Mouse (Mus musculus) spleen, postnatal 14 days (tissue): ENCODE data around the gene Sfxn4.
"Not testable (repeated sequence)": the region's sequence is repeated elsewhere in the genome, so short reads cannot be mapped to it uniquely, and the experiment has no call there.

Source experiments
- DNase-seq, 2 experiments: peaks; one replicate each; pipeline ENCODE4 v3.0.0; 2021 to 2022; ENCODE audit warnings: low spot score in 2 of 2

Sfxn4 gene

GRCm38 (mm10) chr19:60860868-60861700, at the start of gene Sfxn4:
TSS of gene Sfxn4 (minus strand) at chr19:60861479.
- peak; percentile 83 to 84 for DNase-seq

- DNase-seq: no peak
Measured at GRCm38 (mm10) chr19:60910304-60910703, 49.0 kb upstream of the Sfxn4 start.

- no peak for DNase-seq
Measured at GRCm38 (mm10) chr19:60905477-60905876, 44.2 kb upstream of the Sfxn4 start.

GRCm38 (mm10) chr19:60903971-60904370, 42.7 kb upstream of the Sfxn4 start:
- DNase-seq: peak in 1 of 2 experiments; percentile 5

- no peak for DNase-seq
Measured at GRCm38 (mm10) chr19:60903139-60903538, 41.9 kb upstream of the Sfxn4 start.

GRCm38 (mm10) chr19:60895251-60895880, 34.1 kb upstream of the Sfxn4 start:
- DNase-seq: no peak

GRCm38 (mm10) chr19:60891934-60892547, 30.8 kb upstream of the Sfxn4 start:
- peak; percentile 53 to 72 for DNase-seq

GRCm38 (mm10) chr19:60891123-60891470, 29.8 kb upstream of the Sfxn4 start:
- DNase-seq: no peak

- DNase-seq: peak in 1 of 2 experiments; percentile 31
Measured at GRCm38 (mm10) chr19:60890391-60891122, 29.3 kb upstream of the Sfxn4 start.

- DNase-seq: peak; percentile 90 to 93
Measured at GRCm38 (mm10) chr19:60889714-60890315, 28.5 kb upstream of the Sfxn4 start, which contains the start of gene Grk5. TSS of gene Grk5 (plus strand) at chr19:60889749.

- DNase-seq: peak in 1 of 2 experiments; percentile 15
Measured at GRCm38 (mm10) chr19:60889101-60889713, 27.9 kb upstream of the Sfxn4 start.

- DNase-seq: no peak
Measured at GRCm38 (mm10) chr19:60887637-60888036, 26.4 kb upstream of the Sfxn4 start.

- DNase-seq: no peak
Measured at GRCm38 (mm10) chr19:60883129-60883528, 21.9 kb upstream of the Sfxn4 start.

GRCm38 (mm10) chr19:60874064-60874694, 12.9 kb upstream of the Sfxn4 start, which contains the start of gene Prdx3:
TSS of gene Prdx3 (minus strand) at chr19:60874556.
- DNase-seq: peak; percentile 98 to 99

GRCm38 (mm10) chr19:60873501-60873900, 12.2 kb upstream of the Sfxn4 start:
- DNase-seq: peak; percentile 7 to 8

- no peak for DNase-seq
Measured at GRCm38 (mm10) chr19:60872272-60872671, 11.0 kb upstream of the Sfxn4 start.

GRCm38 (mm10) chr19:60871366-60871765, 10.1 kb upstream of the Sfxn4 start:
- DNase-seq: no peak

GRCm38 (mm10) chr19:60870489-60870888, 9.2 kb upstream of the Sfxn4 start:
- no peak for DNase-seq

GRCm38 (mm10) chr19:60866169-60866568, 4.9 kb upstream of the Sfxn4 start:
- DNase-seq: not testable (repeated sequence)

- DNase-seq: no peak
Measured at GRCm38 (mm10) chr19:60845731-60846130, 15.5 kb downstream of the Sfxn4 start.
